Mouse (Mus musculus) lung, postnatal 0 days (tissue): Measurements from ENCODE around the gene Cacna2d2.

Experiments
- CTCF ChIP-seq: IDR thresholded peaks from 2 replicates; pipeline ENCODE4 v1.5.1; 2016; ENCODE audit warnings: antibody characterized with exemption, mild to moderate bottlenecking
- EP300 ChIP-seq: IDR thresholded peaks from 2 replicates; pipeline ENCODE4 v1.6.1; 2016; ENCODE audit warnings: antibody characterized with exemption, mild to moderate bottlenecking, control low read depth

- TF ChIP-seq CTCF (no peak; the same call in 1 of the 2 replicates), EP300 (no peak)
Measured at GRCm38 (mm10) chr9:107526198-107527026, 127.0 kb downstream of the Cacna2d2 start.
